Mouse (Mus musculus) CD4-positive, CD25-positive, alpha-beta regulatory T cell, adult 9 weeks (primary cell): ENCODE results near the gene Klra8. TPM values are rescaled to one million over a fixed set of nuclear protein-coding genes. Genes with fewer than 3 reads are reported as not detected.

ENCODE experiments used
- polyA plus RNA-seq: library from polyadenylated mRNA; unstranded; fragments of 100-300 nt; shearing (Covaris generic); gene quantifications from one replicate; pipeline ENCODE4 v1.2.1, GENCODE M21; 2017

Klra8 gene
- polyA plus RNA-seq, result not detected

GRCm38 (mm10) chr6:130129798-130130197 lies at the start of gene Klra8:
Klra8 (minus strand) TSS chr6:130129898.

GRCm38 (mm10) chr6:130067171-130067570 lies 62.5 kb downstream of the Klra8 start, which contains the start of gene Klra4:
Klra4 (minus strand) TSS chr6:130067271.

Other genes starting within 250 kb of the Klra8 start
- gene Klra5, start 212.2 kb downstream of the Klra8 start, polyA plus RNA-seq, result not detected
- gene Klra6, start 102.9 kb downstream of the Klra8 start, polyA plus RNA-seq, result not detected
- gene Klra4, start 62.6 kb downstream of the Klra8 start, polyA plus RNA-seq, result not detected
- not detected for gene Klra9, start 63.2 kb upstream of the Klra8 start, polyA plus RNA-seq
- gene Klra7, start 103.4 kb upstream of the Klra8 start, polyA plus RNA-seq, result not detected
- not detected for gene Klra10, start 152.0 kb upstream of the Klra8 start, polyA plus RNA-seq
- gene Klra3, start 207.7 kb upstream of the Klra8 start, polyA plus RNA-seq, result not detected